Mouse (Mus musculus): ENCODE data around the gene Cryab. TPM values are rescaled to one million over a fixed set of nuclear protein-coding genes. Genes with fewer than 3 reads are reported as not detected.
A peak's percentile ranks its signal among the peaks of the same experiment; 100 is the strongest.

Gene Cryab
- total and polyA plus RNA-seq, 3 experiments: not detected

- H3K36me3 ChIP-seq (ENCODE audit: control insufficient read depth in 1 of 2, insufficient read depth in 2 of 2, low read length in 2 of 2): no peaks in the 10 kb centered on the region
- H3K27me3 ChIP-seq (ENCODE audit: control insufficient read depth in 1 of 2, insufficient read depth in 2 of 2, low read length in 2 of 2): peaks cover 0 to 6% of the 10 kb centered on the region in 2 experiments; a peak in 1 of 4 replicates
- H3K27ac ChIP-seq (ENCODE audit: control insufficient read depth, low read depth, low read length): no peak overlapping the region
- H3K79me2 ChIP-seq (ENCODE audit: control insufficient read depth, insufficient read depth, low read length, poor library complexity): no peaks in the 10 kb centered on the region
- TF ChIP-seq NELFE (IDR thresholded peaks at IDR 0.05; ENCODE audit: low read depth, low read length) (no peak), MXI1 (IDR thresholded peaks at IDR 0.05; ENCODE audit: low read depth, low read length) (no peak), GATA1 (IDR thresholded peaks at IDR 0.05; ENCODE audit: low read depth, low read length) (no peak), RAD21 (IDR thresholded peaks at IDR 0.05; ENCODE audit: low read depth, low read length) (peak; percentile 52), ETS1 (IDR thresholded peaks at IDR 0.05; ENCODE audit: low read depth, low read length) (no peak), EP300 (IDR thresholded peaks at IDR 0.05; ENCODE audit: low read depth in 1 of 2, low read length in 2 of 2) (no peak), E2F4 (IDR thresholded peaks at IDR 0.05; ENCODE audit: borderline replicate concordance, low read depth, low read length) (no peak), ZC3H11A (IDR thresholded peaks at IDR 0.05; ENCODE audit: low read depth, low read length) (peak; percentile 10; the same call in 1 of the 2 replicates), USF1 (IDR thresholded peaks at IDR 0.05; ENCODE audit: low read depth, low read length) (no peak), CTCF (IDR thresholded peaks at IDR 0.05 in 2 of 3, conservative IDR thresholded peaks at IDR 0.05 in 1 of 3; ENCODE audit: control insufficient read depth in 1 of 3, insufficient read depth in 1 of 3, low read depth in 2 of 3, low read length in 3 of 3, poor library complexity in 1 of 3, severe bottlenecking in 1 of 3) (peak in 2 of 3 experiments; percentile 45 to 56; a peak in 4 of 6 replicates), SMC3 (IDR thresholded peaks at IDR 0.05; ENCODE audit: low read depth, low read length) (peak; percentile 26; the same call in 1 of the 2 replicates)
- H3K9me3 ChIP-seq (replicated peaks; ENCODE audit: insufficient read depth, low read length): no peaks in the 10 kb centered on the region
- H3K4me1 ChIP-seq (ENCODE audit: control insufficient read depth in 1 of 2, insufficient read depth in 2 of 2, low read length in 2 of 2): no peaks in the 10 kb centered on the region
- no peak overlapping the region for H3K9ac ChIP-seq (ENCODE audit: control insufficient read depth, low read depth, low read length, poor library complexity, severe bottlenecking)
- no peak overlapping the region for H3K4me3 ChIP-seq (ENCODE audit: control insufficient read depth in 1 of 2, insufficient read depth in 1 of 2, low read depth in 2 of 2, low read length in 2 of 2)
- DNase-seq (ENCODE audit: low read depth, low spot score): peak; percentile 32
These were observed 42.0 kb upstream of the Cryab start for GRCm38 (mm10) chr9:50709108-50709507.

- DNase-seq (ENCODE audit: low read depth, low spot score): peak; percentile 11
- Histone ChIP-seq H3K27me3 (ENCODE audit: control insufficient read depth in 1 of 2, insufficient read depth in 2 of 2, low read length in 2 of 2) (peaks cover 2 to 10% of the 10 kb centered on the region in 2 experiments; a peak in 3 of 4 replicates), H3K4me1 (ENCODE audit: control insufficient read depth in 1 of 2, insufficient read depth in 2 of 2, low read length in 2 of 2) (no peaks in the 10 kb centered on the region), H3K9me3 (replicated peaks; ENCODE audit: insufficient read depth, low read length) (no peaks in the 10 kb centered on the region), H3K9ac (ENCODE audit: control insufficient read depth, low read depth, low read length, poor library complexity, severe bottlenecking) (no peak overlapping the region), H3K79me2 (ENCODE audit: control insufficient read depth, insufficient read depth, low read length, poor library complexity) (no peaks in the 10 kb centered on the region), H3K36me3 (ENCODE audit: control insufficient read depth in 1 of 2, insufficient read depth in 2 of 2, low read length in 2 of 2) (no peaks in the 10 kb centered on the region), H3K27ac (ENCODE audit: control insufficient read depth, low read depth, low read length) (no peak overlapping the region), H3K4me3 (ENCODE audit: control insufficient read depth in 1 of 2, insufficient read depth in 1 of 2, low read depth in 2 of 2, low read length in 2 of 2) (no peak overlapping the region)
- TF ChIP-seq SMC3 (IDR thresholded peaks at IDR 0.05; ENCODE audit: low read depth, low read length) (no peak), SIN3A (IDR thresholded peaks at IDR 0.05; ENCODE audit: low read length) (no peak), NRF1 (IDR thresholded peaks at IDR 0.05; ENCODE audit: insufficient read depth, low read depth, low read length, poor library complexity, severe bottlenecking) (no peak), MAFK (IDR thresholded peaks at IDR 0.05; ENCODE audit: borderline replicate concordance, low read depth, low read length) (no peak), POLR2A (IDR thresholded peaks at IDR 0.05; ENCODE audit: control insufficient read depth in 1 of 2, insufficient read depth in 1 of 2, low read depth in 1 of 2, low read length in 2 of 2, poor library complexity in 1 of 2) (no peak), TCF12 (IDR thresholded peaks at IDR 0.05; ENCODE audit: low read depth, low read length) (no peak), MEF2A (IDR thresholded peaks at IDR 0.05; ENCODE audit: extremely low read depth, insufficient replicate concordance, low read depth, low read length, poor library complexity, severe bottlenecking) (no peak), ETS1 (IDR thresholded peaks at IDR 0.05; ENCODE audit: low read depth, low read length) (no peak), GABPA (IDR thresholded peaks at IDR 0.05; ENCODE audit: low read depth, low read length) (no peak), EP300 (IDR thresholded peaks at IDR 0.05; ENCODE audit: low read depth in 1 of 2, low read length in 2 of 2) (no peak), RAD21 (IDR thresholded peaks at IDR 0.05; ENCODE audit: low read depth, low read length) (no peak), BHLHE40 (IDR thresholded peaks at IDR 0.05; ENCODE audit: borderline replicate concordance, low read depth, low read length) (no peak), MAX (IDR thresholded peaks at IDR 0.05; ENCODE audit: low read length) (no peak), MYC (IDR thresholded peaks at IDR 0.05; ENCODE audit: low read depth, low read length) (no peak), KAT2A (conservative IDR thresholded peaks at IDR 0.05; ENCODE audit: low read depth, low read length) (no peak), CTCF (IDR thresholded peaks at IDR 0.05 in 2 of 3, conservative IDR thresholded peaks at IDR 0.05 in 1 of 3; ENCODE audit: control insufficient read depth in 1 of 3, insufficient read depth in 1 of 3, low read depth in 2 of 3, low read length in 3 of 3, poor library complexity in 1 of 3, severe bottlenecking in 1 of 3) (no peak), GATA1 (IDR thresholded peaks at IDR 0.05; ENCODE audit: low read depth, low read length) (no peak)
These were observed 39.8 kb upstream of the Cryab start for GRCm38 (mm10) chr9:50711337-50711736.
